In the genomic region with DNA sequence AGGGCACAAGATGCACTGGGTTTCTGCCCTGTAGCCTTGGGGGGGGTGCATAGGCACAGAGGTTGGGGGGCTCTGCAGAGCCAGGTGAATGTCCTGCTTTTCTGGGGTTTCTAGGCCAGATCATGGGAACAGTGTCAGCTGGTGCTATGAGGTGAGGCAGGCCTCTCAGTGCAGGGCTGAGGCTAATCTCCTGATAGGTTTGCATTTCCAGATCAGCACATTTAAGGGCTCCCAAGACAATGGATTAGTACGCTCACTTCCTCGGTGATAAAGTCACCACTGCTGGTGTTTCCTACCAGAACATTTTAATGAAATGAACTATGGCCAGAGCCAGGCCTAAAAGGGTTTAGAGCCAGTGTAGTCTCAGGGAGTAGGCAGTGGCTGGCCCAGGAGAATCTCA, we compare ENCODE assay signal across 23 mouse cellular contexts. TPM values are rescaled to one million over a fixed set of nuclear protein-coding genes. Genes with fewer than 3 reads are reported as not detected.
DNase-seq lines count a peak whose midpoint lies in the region; ATAC-seq and TF ChIP-seq lines count a peak whose summit lies in the region.
"Had no signal": no experiment of that assay in that cellular context is flagged by ENCODE, and none has a peak within 500 bp of the region (broad histone marks: within the 10 kb centered on the region; RNA-seq: fewer than 3 reads in every experiment).

No protein-coding gene starts in this region.

- no peak overlapping the region for H3K4me3 ChIP-seq in heart, postnatal 0 days (ENCODE audit: low read depth, low read length)
- no peak overlapping the region for H3K4me3 ChIP-seq in heart, embryonic 11.5 days (ENCODE audit: low read depth, low read length)
- no peak overlapping the region for H3K4me3 ChIP-seq in stomach, embryonic 15.5 days (replicated peaks)
- H3K4me3 ChIP-seq in stomach, postnatal 0 days (ENCODE audit: low read depth, low read length): no peak overlapping the region
- H3K4me3 ChIP-seq: embryonic facial prominence, embryonic 13.5 days; embryonic facial prominence, embryonic 15.5 days; erythroblast, embryonic 14.5 days; forebrain, embryonic 10.5 days; forebrain, embryonic 12.5 days had no signal

- WGBS in heart, postnatal 0 days: 71% methylated on average over 2 of the region's 2 CpGs
- WGBS in heart, embryonic 11.5 days (ENCODE audit: insufficient replicate concordance): 75% methylated on average over 2 of the region's 2 CpGs
- WGBS in stomach, embryonic 15.5 days: 70% methylated on average over 2 of the region's 2 CpGs
- WGBS in stomach, postnatal 0 days: 75% methylated on average over 2 of the region's 2 CpGs

- no peak overlapping the region for H3K9ac ChIP-seq in heart, postnatal 0 days (replicated peaks; ENCODE audit: low read depth, low read length)
- no peak overlapping the region for H3K9ac ChIP-seq in heart, embryonic 11.5 days (ENCODE audit: low read depth, low read length)
- no peak overlapping the region for H3K9ac ChIP-seq in stomach, embryonic 15.5 days
- H3K9ac ChIP-seq in stomach, postnatal 0 days (ENCODE audit: low read length): no peak overlapping the region
- H3K9ac ChIP-seq: embryonic facial prominence, embryonic 13.5 days; embryonic facial prominence, embryonic 15.5 days; forebrain, embryonic 12.5 days had no signal

- peak overlapping the region; percentile 32 for H3K27ac ChIP-seq in heart, postnatal 0 days (ENCODE audit: low read depth)
- H3K27ac ChIP-seq in heart, embryonic 11.5 days (ENCODE audit: low read depth, low read length): no peak overlapping the region
- peak overlapping the region; percentile 24; the same call in 1 of the 2 replicates for H3K27ac ChIP-seq in stomach, embryonic 15.5 days
- H3K27ac ChIP-seq in stomach, postnatal 0 days (replicated peaks): no peak overlapping the region
- H3K27ac ChIP-seq: embryonic facial prominence, embryonic 13.5 days; embryonic facial prominence, embryonic 15.5 days; forebrain, embryonic 10.5 days; forebrain, embryonic 12.5 days had no signal

- H3K36me3 ChIP-seq in heart, postnatal 0 days (replicated peaks; ENCODE audit: control insufficient read depth, insufficient read depth, low read length): no peaks in the 10 kb centered on the region
- no peaks in the 10 kb centered on the region for H3K36me3 ChIP-seq in heart, embryonic 11.5 days (ENCODE audit: control insufficient read depth, insufficient read depth, low read length)
- no peaks in the 10 kb centered on the region for H3K36me3 ChIP-seq in stomach, embryonic 15.5 days
- no peaks in the 10 kb centered on the region for H3K36me3 ChIP-seq in stomach, postnatal 0 days (ENCODE audit: control insufficient read depth, insufficient read depth, low read length)
- H3K36me3 ChIP-seq: embryonic facial prominence, embryonic 13.5 days; embryonic facial prominence, embryonic 15.5 days; forebrain, embryonic 10.5 days; forebrain, embryonic 12.5 days had no signal

- no peak for ATAC-seq in heart, postnatal 0 days (ENCODE audit: insufficient read depth, low read depth)
- no peak for ATAC-seq in heart, embryonic 11.5 days (replicated peaks; ENCODE audit: insufficient number of reproducible peaks, low FRiP score, low TSS enrichment)
- peak; percentile 51; the same call in 1 of the 2 replicates for ATAC-seq in stomach, embryonic 15.5 days (ENCODE audit: insufficient read depth, low FRiP score, low read depth)
- no peak for ATAC-seq in stomach, postnatal 0 days (ENCODE audit: low FRiP score, low TSS enrichment)
- ATAC-seq: forebrain, embryonic 14.5 days; forebrain, embryonic 16.5 days had no signal

- peaks cover 57% of the 10 kb centered on the region for H3K4me1 ChIP-seq in heart, postnatal 0 days (ENCODE audit: control insufficient read depth, insufficient read depth)
- peaks cover 28% of the 10 kb centered on the region for H3K4me1 ChIP-seq in heart, embryonic 11.5 days (ENCODE audit: control insufficient read depth, insufficient read depth, low read length)
- H3K4me1 ChIP-seq in stomach, embryonic 15.5 days: 0 out of 2 replicates have a peak, but pooled peaks cover 6% of the 10 kb centered on the region
- H3K4me1 ChIP-seq in stomach, postnatal 0 days (replicated peaks; ENCODE audit: control insufficient read depth, insufficient read depth): peaks cover 2% of the 10 kb centered on the region
- H3K4me1 ChIP-seq: embryonic facial prominence, embryonic 13.5 days; forebrain, embryonic 10.5 days; forebrain, embryonic 12.5 days had no signal

- TF ChIP-seq EP300 in heart, postnatal 0 days (IDR thresholded peaks at IDR 0.05; ENCODE audit: low read depth): no peak
- no peak for TF ChIP-seq EP300 in stomach, postnatal 0 days (optimal IDR thresholded peaks at IDR 0.05)

- no peak for TF ChIP-seq CTCF in heart, postnatal 0 days (IDR thresholded peaks at IDR 0.05; ENCODE audit: low read depth)
- no peak for TF ChIP-seq CTCF in stomach, postnatal 0 days (IDR thresholded peaks at IDR 0.05; ENCODE audit: low read depth)

- H3K27me3 ChIP-seq in heart, postnatal 0 days (ENCODE audit: control insufficient read depth, insufficient read depth, low read length): no peaks in the 10 kb centered on the region
- peaks cover 4% of the 10 kb centered on the region; the same call in 1 of the 2 replicates for H3K27me3 ChIP-seq in heart, embryonic 11.5 days (ENCODE audit: control insufficient read depth, insufficient read depth, low read length)
- H3K27me3 ChIP-seq in stomach, embryonic 15.5 days (replicated peaks): no peaks in the 10 kb centered on the region
- no peaks in the 10 kb centered on the region for H3K27me3 ChIP-seq in stomach, postnatal 0 days (ENCODE audit: control insufficient read depth, insufficient read depth, low read length)
- H3K27me3 ChIP-seq: embryonic facial prominence, embryonic 13.5 days; embryonic facial prominence, embryonic 15.5 days; forebrain, embryonic 12.5 days had no signal

- no peaks in the 10 kb centered on the region for H3K9me3 ChIP-seq in heart, postnatal 0 days (replicated peaks; ENCODE audit: control insufficient read depth, low read length)
- H3K9me3 ChIP-seq in heart, embryonic 11.5 days (replicated peaks; ENCODE audit: control insufficient read depth, low read length): no peaks in the 10 kb centered on the region
- H3K9me3 ChIP-seq in stomach, embryonic 15.5 days: no peaks in the 10 kb centered on the region
- no peaks in the 10 kb centered on the region for H3K9me3 ChIP-seq in stomach, postnatal 0 days (ENCODE audit: control insufficient read depth, low read length)
- H3K9me3 ChIP-seq: embryonic facial prominence, embryonic 13.5 days; embryonic facial prominence, embryonic 15.5 days; forebrain, embryonic 10.5 days; forebrain, embryonic 12.5 days had no signal

- no peak for DNase-seq in heart, postnatal 0 days (ENCODE audit: low spot score)
- DNase-seq in stomach, postnatal 0 days (ENCODE audit: low spot score): no peak
- DNase-seq in right cerebral cortex, adult 18-20 months: no peak
- DNase-seq: adrenal gland, adult 2 months; adrenal gland, postnatal 10 days; adrenal gland, postnatal 25 days; cerebellum, adult 11 months; cerebellum, adult 18-20 months; cerebellum, adult 8-10 months; cerebellum, adult 9-11 months; cerebellum, postnatal 36 days; embryo, embryonic 11 days had no signal

- H3K4me2 ChIP-seq in heart, postnatal 0 days (ENCODE audit: low read depth, low read length): no peak overlapping the region
- H3K4me2 ChIP-seq in heart, embryonic 11.5 days: no peak overlapping the region
- H3K4me2 ChIP-seq in stomach, embryonic 15.5 days: no peak overlapping the region
- H3K4me2 ChIP-seq in stomach, postnatal 0 days (replicated peaks; ENCODE audit: low read depth): no peak overlapping the region
- H3K4me2 ChIP-seq: embryonic facial prominence, embryonic 13.5 days; embryonic facial prominence, embryonic 15.5 days; forebrain, embryonic 12.5 days had no signal

RNA-seq across cellular contexts. Expression of a gene that starts 36.5 kb away (rescaled TPM):
- 73.3 and 75.9 TPM in 2 replicates for total RNA-seq in heart, postnatal 0 days (2014; rRNA removed; ENCODE audit: low replicate concordance)
- 36.4 and 37.2 TPM in 2 replicates for polyA plus RNA-seq in heart, postnatal 0 days (2015; fragmentation: Nextera tagmentation; extraction: Ambion mirVana)
- 9.2 and 12.1 TPM in 2 replicates for polyA plus RNA-seq in heart, embryonic 11.5 days (2014; fragmentation: Nextera tagmentation; extraction: Ambion mirVana)
- 9.1 and 13.2 TPM in 2 replicates for polyA plus RNA-seq in stomach, embryonic 15.5 days (2015; fragmentation: Nextera tagmentation; extraction: Ambion mirVana)
- polyA plus RNA-seq in stomach, postnatal 0 days (2015; fragmentation: Nextera tagmentation; extraction: Ambion mirVana): 17.8 and 21.2 TPM in 2 replicates
- total RNA-seq: common myeloid progenitor, adult 5-6 weeks had no signal
- polyA plus RNA-seq: C2C12 had no signal

RNA-seq across cellular contexts. Expression of a gene that starts 48.2 kb away (rescaled TPM):
- 0.61 and 2.1 TPM in 2 replicates for total RNA-seq in heart, postnatal 0 days (2014; rRNA removed; ENCODE audit: low replicate concordance)
- polyA plus RNA-seq in heart, postnatal 0 days (2015; fragmentation: Nextera tagmentation; extraction: Ambion mirVana): 0.70 and 1.6 TPM in 2 replicates
- polyA plus RNA-seq in heart, embryonic 11.5 days (2014; fragmentation: Nextera tagmentation; extraction: Ambion mirVana): 1.2 and 2.4 TPM in 2 replicates
- 14.1 and 16.0 TPM in 2 replicates for polyA plus RNA-seq in stomach, embryonic 15.5 days (2015; fragmentation: Nextera tagmentation; extraction: Ambion mirVana)
- polyA plus RNA-seq in stomach, postnatal 0 days (2015; fragmentation: Nextera tagmentation; extraction: Ambion mirVana): 2.0 and 3.3 TPM in 2 replicates
- total RNA-seq: common myeloid progenitor, adult 5-6 weeks had no signal
- polyA plus RNA-seq: erythroblast, embryonic 14.5 days had no signal

Comparison
In these comparisons a context has a peak if more than half of its experiments do, and no peak if none do; other contexts are left out.
1. H3K27ac ChIP-seq: peak in heart, postnatal 0 days (single experiment) and stomach, embryonic 15.5 days (single experiment); none in heart, embryonic 11.5 days (single experiment) and stomach, postnatal 0 days (single experiment).